Mouse (Mus musculus) forebrain, embryonic 15.5 days (tissue): ENCODE measurements around the gene Syt1. TPM values are rescaled to one million over a fixed set of nuclear protein-coding genes. Genes with fewer than 3 reads are reported as not detected.

Experiments used
- ATAC-seq: fragments of 200-750 bp; cut with Nextera tagmentation; replicated peaks from 2 replicates; pipeline ENCODE4 v1.8.0; 2017; ENCODE audit warnings: mild to moderate bottlenecking, moderate TSS enrichment, moderate library complexity
- H3K27ac ChIP-seq: fragments of 300-500 bp; sonication (generic); replicated peaks from 2 replicates; pipeline ENCODE4 v1.5.1; 2015; ENCODE audit warnings: mild to moderate bottlenecking, inconsistent platforms
- H3K27me3 ChIP-seq: fragments of 300-500 bp; sonication (generic); 2 replicates; pipeline ENCODE4 v1.6.1; 2015; ENCODE audit warnings: inconsistent platforms
- H3K36me3 ChIP-seq: fragments of 300-500 bp; sonication (generic); 2 replicates; pipeline ENCODE4 v1.6.1; 2015; ENCODE audit warnings: mild to moderate bottlenecking, inconsistent platforms
- H3K4me1 ChIP-seq: fragments of 300-500 bp; sonication (generic); 2 replicates; pipeline ENCODE4 v1.6.1; 2015; ENCODE audit warnings: inconsistent platforms
- H3K4me2 ChIP-seq: fragments of 300-500 bp; sonication (generic); replicated peaks from 2 replicates; pipeline ENCODE4 v1.6.1; 2015; ENCODE audit warnings: mild to moderate bottlenecking, inconsistent platforms
- H3K4me3 ChIP-seq: fragments of 300-500 bp; sonication (generic); 2 replicates; pipeline ENCODE4 v1.5.1; 2015; ENCODE audit warnings: mild to moderate bottlenecking, inconsistent platforms
- H3K9ac ChIP-seq: fragments of 300-500 bp; sonication (generic); replicated peaks from 2 replicates; pipeline ENCODE4 v1.6.1; 2015; ENCODE audit warnings: mild to moderate bottlenecking, inconsistent platforms
- H3K9me3 ChIP-seq: fragments of 300-500 bp; sonication (generic); 2 replicates; pipeline ENCODE4 v1.6.1; 2016; ENCODE audit warnings: inconsistent platforms
- WGBS: fragments of 180-500 bp; shearing (Covaris S2); methylation state at CpG from one replicate; pipeline ENCODE4 v1.1.7; 2015; ENCODE audit warnings: mixed read lengths; 5-methylcytosine and 5-hydroxymethylcytosine counted together
- polyA plus RNA-seq: library from polyadenylated mRNA; unstranded; fragments of >200 nt; fragmentation: Nextera tagmentation; extraction: Ambion mirVana; gene quantifications from 2 replicates; pipeline ENCODE4 v1.2.1, GENCODE M21; 2015

Syt1 gene
- polyA plus RNA-seq, 1 experiment from 2014 or later = 83.0 TPM

DNA sequence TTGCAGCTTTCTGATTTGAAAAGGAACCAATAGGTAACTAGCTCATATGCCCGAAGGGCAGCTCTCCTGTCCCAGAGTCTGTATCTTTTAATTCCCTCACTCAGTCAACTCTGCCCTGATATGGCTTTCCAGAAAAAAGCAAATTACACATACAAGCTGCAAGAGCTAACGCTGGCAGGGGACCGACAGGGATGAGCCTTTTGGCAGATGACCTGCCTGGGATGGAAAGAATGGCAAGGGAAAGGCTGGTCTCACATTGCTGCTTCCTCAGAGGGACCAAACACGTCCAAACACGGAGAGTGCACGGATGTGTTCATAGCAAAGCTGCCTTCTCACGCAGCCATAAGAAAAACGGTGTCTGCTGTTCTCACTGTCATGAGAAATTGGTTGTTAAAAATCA, 58.6 kb downstream of the Syt1 start:
- no peaks in the 10 kb centered on the region for H3K9me3 ChIP-seq
- no peaks in the 10 kb centered on the region for H3K27me3 ChIP-seq
- no peak overlapping the region for H3K4me2 ChIP-seq
- WGBS = 84% methylated on average over 8 of the region's 8 CpGs
- no peaks in the 10 kb centered on the region for H3K36me3 ChIP-seq
- H3K4me1 ChIP-seq = no peaks in the 10 kb centered on the region
- H3K4me3 ChIP-seq = no peak overlapping the region
- H3K9ac ChIP-seq = no peak overlapping the region
- H3K27ac ChIP-seq = no peak overlapping the region
- ATAC-seq = no peak

DNA sequence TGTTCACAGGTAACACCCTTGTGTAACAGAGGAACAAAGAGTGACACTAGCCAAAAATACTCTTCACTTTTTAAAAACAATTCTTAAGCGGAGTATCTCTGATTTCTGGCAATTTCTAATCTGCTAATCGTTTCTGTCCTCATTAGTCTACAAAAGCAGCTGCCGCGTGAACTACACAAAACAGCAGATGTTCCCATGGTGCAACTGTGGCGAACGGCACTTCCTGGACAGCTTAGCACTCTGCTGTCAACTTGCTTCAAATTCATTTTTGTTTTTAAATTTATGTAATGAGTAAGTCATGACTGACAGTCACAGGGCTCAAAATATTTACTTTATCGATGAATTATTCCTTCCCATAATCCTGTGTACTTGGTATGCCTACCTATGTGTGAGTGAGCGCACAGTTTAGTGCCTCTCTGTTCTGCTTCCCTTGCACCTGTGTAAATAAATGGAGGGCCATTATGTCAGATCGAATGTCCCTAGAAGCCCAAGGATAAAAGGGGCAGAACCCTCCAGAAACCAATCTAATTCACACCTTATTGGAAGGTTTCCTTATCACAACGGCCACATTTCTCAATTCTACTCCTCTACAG, 73.8 kb downstream of the Syt1 start:
- H3K4me2 ChIP-seq = no peak overlapping the region
- H3K4me3 ChIP-seq = no peak overlapping the region
- H3K9me3 ChIP-seq = no peaks in the 10 kb centered on the region
- WGBS = 60% methylated on average over 10 of the region's 10 CpGs
- no peaks in the 10 kb centered on the region for H3K36me3 ChIP-seq
- H3K27ac ChIP-seq = 0 out of 2 replicates have a peak overlapping the region, but pooled peaks have one; percentile 5
- no peaks in the 10 kb centered on the region for H3K27me3 ChIP-seq
- H3K9ac ChIP-seq = no peak overlapping the region
- peaks cover 8% of the 10 kb centered on the region for H3K4me1 ChIP-seq
- ATAC-seq = no peak; the same call in 1 of the 2 replicates

DNA sequence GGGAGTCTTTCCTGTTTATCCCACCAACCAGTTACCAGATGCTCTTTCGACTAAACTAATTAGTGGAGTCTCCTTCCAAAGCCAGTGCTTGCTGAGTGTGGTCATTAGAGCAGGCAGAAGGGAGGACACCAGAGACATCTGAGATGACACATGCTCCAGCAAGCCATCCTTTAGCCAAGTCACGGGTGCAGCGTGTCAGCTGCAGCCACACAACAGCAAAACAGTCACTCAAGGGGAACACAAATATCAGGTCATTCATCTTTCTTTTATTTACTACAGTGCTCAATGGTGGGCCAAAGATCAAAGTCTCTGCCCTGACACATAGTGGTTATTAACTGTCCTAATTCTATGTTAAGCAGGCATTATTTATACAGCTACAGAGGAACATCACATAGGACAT, 80.5 kb downstream of the Syt1 start:
- H3K27ac ChIP-seq = no peak overlapping the region
- H3K9me3 ChIP-seq = no peaks in the 10 kb centered on the region
- H3K9ac ChIP-seq = no peak overlapping the region
- H3K4me1 ChIP-seq = no peaks in the 10 kb centered on the region
- no peak overlapping the region for H3K4me3 ChIP-seq
- no peaks in the 10 kb centered on the region for H3K36me3 ChIP-seq
- H3K4me2 ChIP-seq = no peak overlapping the region
- no peak for ATAC-seq
- WGBS = 79% methylated on average over 3 of the region's 3 CpGs
- no peaks in the 10 kb centered on the region for H3K27me3 ChIP-seq

DNA sequence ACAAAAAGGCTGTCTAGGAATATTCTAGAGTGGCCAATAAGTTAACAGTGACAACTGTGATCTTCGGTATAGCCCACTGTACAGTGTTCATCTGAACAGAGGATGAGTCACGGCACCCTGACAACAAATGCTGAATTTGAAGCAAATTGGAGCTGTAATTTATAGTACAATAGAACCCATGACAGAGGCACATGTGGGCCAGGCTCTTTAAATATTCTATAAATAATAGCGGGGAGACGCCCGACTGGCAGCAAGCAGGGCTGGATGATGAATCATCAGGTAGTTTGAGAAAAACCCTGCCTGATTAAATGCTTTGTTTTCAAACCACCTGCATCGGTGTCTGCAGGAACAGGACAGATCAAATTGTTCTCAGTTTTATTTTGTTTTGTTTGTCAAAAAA, 81.1 kb downstream of the Syt1 start:
- H3K4me1 ChIP-seq = no peaks in the 10 kb centered on the region
- 79% methylated on average over 6 of the region's 6 CpGs for WGBS
- H3K4me3 ChIP-seq = no peak overlapping the region
- no peaks in the 10 kb centered on the region for H3K27me3 ChIP-seq
- no peak overlapping the region for H3K4me2 ChIP-seq
- no peak overlapping the region for H3K27ac ChIP-seq
- no peak overlapping the region for H3K9ac ChIP-seq
- H3K9me3 ChIP-seq = no peaks in the 10 kb centered on the region
- ATAC-seq = no peak
- no peaks in the 10 kb centered on the region for H3K36me3 ChIP-seq

DNA sequence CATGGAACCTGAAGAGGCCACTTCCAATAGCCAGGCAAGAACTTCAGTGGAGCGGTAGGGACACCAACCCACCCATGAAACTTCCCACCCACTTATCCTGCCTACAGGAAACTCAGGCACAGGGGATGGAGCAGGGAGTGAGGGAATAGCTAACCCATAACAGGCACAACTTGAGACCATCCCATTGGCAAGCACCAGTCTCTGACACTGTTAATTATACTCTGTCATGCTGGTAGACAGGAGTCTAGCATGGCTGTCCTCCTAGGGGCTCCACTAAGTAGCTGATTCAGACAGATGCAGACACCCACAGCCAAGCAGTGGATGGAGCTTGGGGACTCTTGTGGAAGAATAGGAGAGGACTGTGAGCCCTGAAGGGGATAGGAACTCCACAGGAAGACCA, 105.5 kb downstream of the Syt1 start:
- Histone ChIP-seq H3K27me3 (no peaks in the 10 kb centered on the region), H3K4me1 (no peaks in the 10 kb centered on the region), H3K4me2 (no peak overlapping the region), H3K4me3 (no peak overlapping the region), H3K9ac (no peak overlapping the region), H3K36me3 (no peaks in the 10 kb centered on the region), H3K27ac (no peak overlapping the region), H3K9me3 (no peaks in the 10 kb centered on the region)
- no peak for ATAC-seq
- WGBS = 100% methylated on average over 1 of the region's 1 CpGs

DNA sequence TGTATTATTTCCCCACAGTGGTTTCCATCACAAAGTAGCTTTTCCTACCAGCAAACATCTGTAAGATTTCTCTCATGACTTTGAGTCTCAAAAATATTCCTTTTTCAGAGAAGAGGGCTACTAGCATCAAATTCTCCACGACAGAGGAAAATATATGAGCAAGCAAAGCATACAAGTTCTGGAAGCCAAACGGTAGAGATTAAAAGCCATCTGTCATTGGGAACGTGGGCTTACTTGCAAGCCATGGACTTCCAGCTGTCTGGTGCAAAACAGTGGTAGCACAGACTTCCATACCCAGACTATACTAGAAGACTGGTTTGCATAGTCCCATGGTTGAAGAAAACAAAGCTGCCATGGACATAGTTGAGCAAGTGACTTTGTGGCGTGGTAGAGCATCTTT, 106.4 kb downstream of the Syt1 start:
- ATAC-seq = no peak
- Histone ChIP-seq H3K4me2 (no peak overlapping the region), H3K27ac (no peak overlapping the region), H3K4me3 (no peak overlapping the region), H3K9me3 (no peaks in the 10 kb centered on the region), H3K27me3 (no peaks in the 10 kb centered on the region), H3K9ac (no peak overlapping the region), H3K36me3 (no peaks in the 10 kb centered on the region), H3K4me1 (no peaks in the 10 kb centered on the region)
- WGBS = 78% methylated on average over 4 of the region's 4 CpGs

DNA sequence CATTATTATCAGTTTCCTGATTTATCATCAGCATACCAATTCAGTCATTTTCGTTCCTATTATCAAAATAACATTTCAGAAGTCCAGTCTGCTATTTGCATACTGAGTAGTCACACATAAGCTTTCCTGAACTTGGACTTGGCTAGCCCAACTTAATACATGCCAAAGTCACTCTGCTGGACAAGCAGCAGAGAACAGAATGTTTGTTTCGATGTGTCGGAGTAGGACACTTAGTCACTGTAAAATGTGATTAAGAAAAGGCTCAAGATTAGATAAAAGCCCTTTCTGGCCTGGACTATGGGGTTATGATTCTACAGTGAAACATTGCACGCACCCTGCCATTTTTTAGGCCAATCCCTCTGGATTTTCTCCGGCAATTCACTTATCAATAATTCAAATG, 114.3 kb downstream of the Syt1 start:
- Histone ChIP-seq H3K36me3 (no peaks in the 10 kb centered on the region), H3K27ac (no peak overlapping the region), H3K4me3 (no peak overlapping the region), H3K4me1 (no peaks in the 10 kb centered on the region), H3K27me3 (no peaks in the 10 kb centered on the region), H3K9me3 (no peaks in the 10 kb centered on the region), H3K9ac (no peak overlapping the region), H3K4me2 (no peak overlapping the region)
- WGBS = 94% methylated on average over 5 of the region's 5 CpGs
- no peak for ATAC-seq

DNA sequence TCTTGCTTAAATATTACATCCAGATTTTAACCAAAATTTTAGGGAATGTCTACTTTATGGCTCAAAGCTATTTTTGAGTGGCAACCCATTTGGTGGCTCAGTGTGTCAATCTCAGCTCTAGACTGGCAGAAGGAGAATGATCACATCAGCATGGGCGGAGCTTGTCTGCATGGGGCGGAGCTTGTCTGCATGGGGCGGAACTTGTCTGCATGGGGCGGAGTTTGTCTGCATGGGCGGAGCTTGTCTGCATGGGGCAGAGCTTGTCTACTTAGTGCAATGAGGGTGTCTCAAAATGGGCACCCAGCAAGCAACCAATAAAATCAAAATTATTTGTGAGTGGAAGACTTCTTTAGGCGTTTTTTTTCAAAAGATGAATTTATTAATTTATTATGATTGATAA, 117.5 kb downstream of the Syt1 start:
- no peak overlapping the region for H3K4me2 ChIP-seq
- no peaks in the 10 kb centered on the region for H3K36me3 ChIP-seq
- H3K4me3 ChIP-seq = no peak overlapping the region
- H3K4me1 ChIP-seq = no peaks in the 10 kb centered on the region
- H3K9me3 ChIP-seq = no peaks in the 10 kb centered on the region
- H3K9ac ChIP-seq = no peak overlapping the region
- no peak overlapping the region for H3K27ac ChIP-seq
- no peak for ATAC-seq
- H3K27me3 ChIP-seq = no peaks in the 10 kb centered on the region
- WGBS = 96% methylated on average over 6 of the region's 6 CpGs

DNA sequence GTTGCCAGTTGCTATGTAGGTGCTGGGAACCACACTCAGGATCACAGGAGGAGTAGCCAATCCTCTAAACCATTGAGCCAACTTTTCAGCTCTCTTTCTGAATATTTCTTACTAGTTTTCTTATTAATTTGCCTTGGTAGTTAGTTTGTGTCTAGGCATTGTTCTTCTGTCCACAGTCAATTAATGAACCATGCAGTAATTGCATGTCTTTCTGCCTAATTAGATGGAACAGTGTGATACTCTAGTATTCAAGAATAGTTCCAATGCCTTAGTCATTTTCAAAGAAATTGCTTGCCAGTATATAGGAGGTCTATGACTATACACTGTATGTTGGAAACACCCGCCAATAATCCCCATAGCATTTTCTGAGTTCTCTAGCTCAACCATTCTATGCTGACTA, 118.3 kb downstream of the Syt1 start:
- no peak overlapping the region for H3K9ac ChIP-seq
- H3K4me1 ChIP-seq = no peaks in the 10 kb centered on the region
- WGBS = 84% methylated on average over 1 of the region's 1 CpGs
- no peak overlapping the region for H3K4me3 ChIP-seq
- H3K27ac ChIP-seq = no peak overlapping the region
- no peaks in the 10 kb centered on the region for H3K36me3 ChIP-seq
- no peaks in the 10 kb centered on the region for H3K27me3 ChIP-seq
- H3K4me2 ChIP-seq = no peak overlapping the region
- no peaks in the 10 kb centered on the region for H3K9me3 ChIP-seq
- no peak for ATAC-seq

DNA sequence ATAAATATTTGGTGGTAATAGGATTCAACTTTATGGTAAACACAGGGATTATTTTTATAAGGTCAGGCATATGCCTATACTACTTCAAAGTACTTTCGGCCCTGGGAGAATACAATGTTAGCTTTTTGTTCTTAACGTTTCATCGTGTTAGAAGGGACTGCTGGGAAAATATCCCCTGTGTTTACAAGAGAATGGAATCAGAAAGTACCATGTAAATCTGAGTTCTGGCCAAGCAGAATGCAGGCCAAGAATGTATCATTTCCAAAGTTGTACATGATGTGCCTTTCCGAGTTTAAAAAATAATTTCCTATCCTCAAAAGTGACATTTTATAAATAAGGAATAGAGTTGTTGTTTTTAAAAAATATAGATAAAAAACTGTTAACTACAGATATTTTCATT, 121.7 kb downstream of the Syt1 start:
- no peak overlapping the region for H3K4me3 ChIP-seq
- H3K36me3 ChIP-seq = no peaks in the 10 kb centered on the region
- no peaks in the 10 kb centered on the region; the same call in 1 of the 2 replicates for H3K4me1 ChIP-seq
- no peaks in the 10 kb centered on the region for H3K9me3 ChIP-seq
- no peak for ATAC-seq
- no peak overlapping the region for H3K27ac ChIP-seq
- H3K27me3 ChIP-seq = no peaks in the 10 kb centered on the region
- WGBS = 74% methylated on average over 4 of the region's 4 CpGs
- H3K9ac ChIP-seq = no peak overlapping the region
- H3K4me2 ChIP-seq = no peak overlapping the region

DNA sequence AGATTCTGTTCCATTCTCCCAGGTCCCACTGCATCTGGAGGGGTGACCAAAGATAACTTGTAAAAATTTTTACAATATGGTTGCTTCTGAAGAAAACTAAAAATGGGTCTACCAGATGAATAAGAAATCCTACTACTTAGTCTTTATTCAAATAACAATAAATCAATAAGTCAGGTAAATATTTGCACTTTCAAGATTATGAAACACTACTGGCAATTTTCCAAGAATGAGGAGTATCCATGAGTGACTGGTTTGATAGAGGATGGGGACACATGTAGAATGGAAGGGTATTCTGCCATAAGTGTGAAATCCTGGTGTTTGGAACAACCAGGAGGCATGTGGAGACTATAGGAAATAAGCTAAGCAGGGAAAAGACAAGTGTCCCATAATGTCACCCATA, 124.0 kb downstream of the Syt1 start:
- Histone ChIP-seq H3K27ac (no peak overlapping the region), H3K4me3 (no peak overlapping the region), H3K4me1 (no peaks in the 10 kb centered on the region; the same call in 1 of the 2 replicates), H3K9ac (no peak overlapping the region), H3K36me3 (no peaks in the 10 kb centered on the region), H3K4me2 (no peak overlapping the region), H3K27me3 (no peaks in the 10 kb centered on the region), H3K9me3 (no peaks in the 10 kb centered on the region)
- ATAC-seq = no peak

DNA sequence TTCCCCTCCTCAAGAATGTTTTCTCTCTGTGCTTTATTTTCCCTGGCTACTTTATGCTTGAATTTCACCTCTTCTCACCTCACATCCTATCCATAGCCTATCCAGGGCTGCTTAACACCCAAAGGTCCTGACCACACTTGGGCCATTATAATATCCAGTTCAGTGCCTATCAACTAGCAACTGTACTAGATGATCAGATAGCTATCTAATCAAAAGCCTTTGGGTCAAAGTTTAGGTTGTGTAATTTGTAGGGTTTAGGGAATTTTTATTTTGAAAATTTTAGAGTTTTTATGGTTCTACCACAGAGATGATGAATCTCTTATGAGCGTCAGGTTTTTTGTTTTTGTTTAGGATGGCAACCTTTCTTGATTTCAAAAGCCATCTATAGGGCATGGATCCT, 125.0 kb downstream of the Syt1 start:
- ATAC-seq = no peak
- no peaks in the 10 kb centered on the region for H3K36me3 ChIP-seq
- WGBS = 100% methylated on average over 1 of the region's 1 CpGs
- H3K4me1 ChIP-seq = no peaks in the 10 kb centered on the region; the same call in 1 of the 2 replicates
- H3K4me3 ChIP-seq = no peak overlapping the region
- H3K9ac ChIP-seq = no peak overlapping the region
- no peak overlapping the region for H3K4me2 ChIP-seq
- H3K27me3 ChIP-seq = no peaks in the 10 kb centered on the region
- H3K9me3 ChIP-seq = no peaks in the 10 kb centered on the region
- no peak overlapping the region for H3K27ac ChIP-seq

DNA sequence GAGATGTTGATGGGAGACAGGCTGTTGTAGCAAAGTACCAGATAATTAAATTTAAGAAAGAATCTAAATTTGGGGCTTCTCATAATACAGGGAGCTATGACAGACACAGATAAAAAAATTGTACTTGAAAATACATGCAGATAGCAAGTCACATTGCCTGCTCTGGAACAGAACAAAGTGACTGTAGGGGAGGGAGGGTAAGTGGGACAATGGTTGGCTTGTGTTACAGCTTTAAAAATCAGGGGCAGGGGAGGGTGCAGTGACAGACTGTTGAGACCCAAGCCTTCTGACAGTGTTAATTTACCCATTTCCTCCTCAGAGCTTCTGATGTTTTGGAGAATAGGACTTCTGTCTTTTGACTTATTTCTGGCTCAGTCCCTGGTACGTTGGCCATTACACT, 126.3 kb downstream of the Syt1 start:
- no peak overlapping the region for H3K27ac ChIP-seq
- H3K36me3 ChIP-seq = no peaks in the 10 kb centered on the region
- no peak overlapping the region for H3K4me2 ChIP-seq
- no peaks in the 10 kb centered on the region; the same call in 1 of the 2 replicates for H3K4me1 ChIP-seq
- 55% methylated on average over 1 of the region's 1 CpGs for WGBS
- 0 out of 2 replicates have a peak, but pooled peaks have one; percentile 19 for ATAC-seq
- H3K9me3 ChIP-seq = no peaks in the 10 kb centered on the region
- no peak overlapping the region for H3K4me3 ChIP-seq
- no peak overlapping the region for H3K9ac ChIP-seq
- no peaks in the 10 kb centered on the region for H3K27me3 ChIP-seq
